Mouse (Mus musculus): ENCODE data around the gene Vmn1r191.
"Not testable (repeated sequence)": the region's sequence is repeated elsewhere in the genome, so short reads cannot be mapped to it uniquely, and the experiment has no call there.

The Vmn1r191 gene

GRCm38 (mm10) chr13:22183869-22184268 lies at the start of gene Vmn1r191:
Gene Vmn1r191 (minus strand): TSS chr13:22183969.
- DNase-seq (ENCODE audit: low spot score in 2 of 2), result no peak

DNA sequence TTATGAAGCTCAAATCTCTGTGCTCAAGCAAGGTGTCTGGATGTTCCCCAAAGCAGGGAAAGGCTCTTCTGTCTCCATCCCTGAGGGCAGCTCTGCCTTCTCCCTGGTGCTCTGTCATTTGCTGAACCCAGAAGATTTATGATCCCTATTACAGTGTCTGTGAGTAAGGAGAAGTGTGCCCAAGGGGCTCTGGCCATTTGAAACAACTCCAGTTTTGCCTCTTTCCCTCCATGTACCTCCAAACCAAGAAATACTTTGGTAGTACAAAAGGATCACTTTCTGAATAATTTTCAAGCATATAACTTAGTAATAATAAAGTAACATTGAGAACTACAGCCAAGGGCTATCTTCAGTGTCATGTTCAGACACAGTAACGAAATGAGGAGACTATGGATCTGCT lies 39.3 kb upstream of the Vmn1r191 start, which contains the start of gene Vmn1r193:
Vmn1r193 (minus strand) TSS at position 101 of the 400 bp plus-strand sequence.
- DNase-seq (ENCODE audit: low spot score in 2 of 2), result not testable (repeated sequence)

DNA sequence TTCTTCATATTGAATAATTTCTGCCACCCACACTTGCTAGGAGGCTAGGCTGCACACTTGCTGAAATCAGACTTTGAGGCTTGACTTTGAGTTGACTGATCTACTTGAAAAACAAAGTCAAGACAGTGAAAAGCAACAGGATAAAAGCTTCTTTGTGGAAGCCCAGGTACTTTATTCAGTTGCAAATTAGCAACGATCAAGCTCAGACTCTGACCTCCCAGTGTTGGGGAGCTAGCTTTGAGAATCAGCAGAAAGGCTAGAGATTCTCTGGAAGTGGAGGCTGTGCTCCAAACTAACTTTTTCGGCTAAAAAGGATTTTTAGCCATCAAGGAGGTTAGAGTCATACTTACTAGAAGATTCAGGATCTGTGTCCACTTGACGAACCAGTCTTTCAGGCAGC lies 9.0 kb upstream of the Vmn1r191 start:
- DNase-seq (ENCODE audit: low spot score in 2 of 2), result not testable (repeated sequence)

DNA sequence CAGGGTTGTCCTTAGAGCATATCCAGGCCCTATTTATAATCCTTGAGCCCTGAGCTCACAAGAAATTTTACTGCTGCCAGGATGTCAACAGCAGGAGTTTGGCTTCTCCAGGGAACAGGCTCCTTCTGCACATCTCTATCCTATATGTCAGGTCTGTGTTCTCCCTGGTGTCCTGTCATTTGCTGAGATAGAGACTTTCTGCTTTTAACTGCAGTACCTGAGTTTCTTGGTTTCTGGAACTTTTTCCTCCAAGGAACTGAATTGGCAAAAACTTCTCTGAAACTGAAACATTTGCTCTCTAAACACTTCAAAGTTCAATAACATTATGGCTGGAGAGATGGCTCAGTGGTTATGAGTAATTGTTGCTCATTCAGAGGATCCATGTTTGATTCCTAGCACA lies 7.3 kb upstream of the Vmn1r191 start, which contains the start of gene Vmn1r192:
Vmn1r192 (minus strand) TSS at position 101 of the 400 bp plus-strand sequence.
- DNase-seq (ENCODE audit: low spot score in 2 of 2), result no peak

DNA sequence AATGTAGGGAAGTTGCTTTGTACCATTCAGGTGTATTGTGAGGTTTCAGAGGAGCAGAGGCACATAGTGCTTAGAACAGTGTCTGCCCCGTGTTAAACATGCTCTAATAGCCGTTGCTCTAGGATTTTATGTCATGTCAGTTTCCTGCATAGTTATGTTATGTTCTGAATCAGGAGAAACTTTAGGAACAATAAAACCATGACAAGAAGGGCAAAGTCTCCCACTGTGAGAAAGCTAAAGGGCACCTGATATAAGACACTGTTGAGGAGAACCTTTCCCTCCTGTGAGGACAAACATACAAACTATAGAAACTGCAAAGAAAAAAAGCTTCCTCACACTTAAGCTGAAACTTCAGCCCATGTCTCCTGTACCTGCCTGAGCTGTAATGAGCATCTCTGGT lies 6.6 kb upstream of the Vmn1r191 start:
- no peak for DNase-seq (ENCODE audit: low spot score in 2 of 2)

- no peak for DNase-seq (ENCODE audit: low spot score in 2 of 2)
Observed at GRCm38 (mm10) chr13:22189313-22189712, 5.5 kb upstream of the Vmn1r191 start.

DNA sequence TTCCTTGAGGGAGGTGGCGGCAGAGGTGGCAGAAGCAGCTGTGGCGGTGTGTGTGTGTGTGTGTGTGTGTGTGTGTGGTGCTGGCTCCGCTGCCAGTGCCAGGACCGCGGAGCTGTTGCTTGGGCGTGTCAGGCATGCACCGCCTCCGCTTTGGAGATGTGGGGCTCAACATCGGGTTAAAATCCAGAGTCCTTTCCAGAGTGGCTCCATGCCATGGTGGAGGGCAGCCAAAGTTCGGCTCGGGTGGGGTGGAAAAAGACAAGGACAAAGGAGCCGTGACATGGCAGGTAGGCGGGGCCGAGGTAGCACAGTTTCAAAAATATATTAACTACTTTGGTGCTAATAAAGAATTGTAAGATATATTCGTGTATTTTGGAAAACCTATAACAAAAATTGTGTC lies 15.4 kb downstream of the Vmn1r191 start:
- DNase-seq (ENCODE audit: low spot score in 2 of 2), result no peak

- not testable (repeated sequence) for DNase-seq (ENCODE audit: low spot score in 2 of 2)
Observed at GRCm38 (mm10) chr13:22136495-22137293, 47.1 kb downstream of the Vmn1r191 start.
